ENCODE assay signal across 8 mouse cellular contexts in the genomic region with DNA sequence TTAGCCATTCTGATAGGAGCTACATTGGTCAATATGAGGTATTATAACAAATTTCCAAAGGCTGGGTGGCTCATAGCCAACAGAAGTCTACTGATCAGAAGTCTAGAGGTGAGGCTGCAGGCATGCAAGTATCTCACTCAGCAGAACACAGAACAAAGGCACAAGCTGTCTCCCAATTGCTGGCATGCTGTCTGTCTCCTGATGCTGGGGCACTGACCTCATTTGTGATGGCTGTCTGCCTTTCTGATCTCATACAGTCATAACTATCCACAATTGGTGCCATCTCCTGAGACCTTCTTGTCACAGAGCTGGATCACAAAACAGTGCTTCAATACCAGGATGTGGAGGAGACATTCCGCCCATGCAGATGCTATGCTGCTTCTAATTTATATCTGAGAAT.
"Had no signal": no experiment of that assay in that cellular context is flagged by ENCODE, and none has a peak within 500 bp of the region (broad histone marks: within the 10 kb centered on the region; RNA-seq: fewer than 3 reads in every experiment).

No protein-coding gene starts in this region.

- DNase-seq: kidney, adult 9 months; kidney, postnatal 14 days; kidney, postnatal 4 days; liver, embryonic 13.5 days; lung, adult 2 months; right cerebral cortex, postnatal 25 days; spleen, adult 18-20 months; thymus, postnatal 25 days had no signal
